Mouse (Mus musculus): ENCODE data around the gene Pex6. TPM values are rescaled to one million over a fixed set of nuclear protein-coding genes. Genes with fewer than 3 reads are reported as not detected.

Gene Pex6
- 7.7 and 42.5 TPM in 2 replicates for polyA plus RNA-seq (2021; fragmentation: Nextera tagmentation)
- long read RNA-seq, experiment 1, transcript Pex6-201 (17 exons, 3,200 nt): major isoform, 6 of 28 reads
- long read RNA-seq, experiment 1, partial matches to known transcripts: 18 of 28 reads
- long read RNA-seq, experiment 1, other reads (novel, unspliced or antisense): 4 of 28 reads
- long read RNA-seq, experiment 2, partial matches to known transcripts: 26 of 29 reads
- long read RNA-seq, experiment 2, other reads (novel, unspliced or antisense): 2 of 29 reads

DNA sequence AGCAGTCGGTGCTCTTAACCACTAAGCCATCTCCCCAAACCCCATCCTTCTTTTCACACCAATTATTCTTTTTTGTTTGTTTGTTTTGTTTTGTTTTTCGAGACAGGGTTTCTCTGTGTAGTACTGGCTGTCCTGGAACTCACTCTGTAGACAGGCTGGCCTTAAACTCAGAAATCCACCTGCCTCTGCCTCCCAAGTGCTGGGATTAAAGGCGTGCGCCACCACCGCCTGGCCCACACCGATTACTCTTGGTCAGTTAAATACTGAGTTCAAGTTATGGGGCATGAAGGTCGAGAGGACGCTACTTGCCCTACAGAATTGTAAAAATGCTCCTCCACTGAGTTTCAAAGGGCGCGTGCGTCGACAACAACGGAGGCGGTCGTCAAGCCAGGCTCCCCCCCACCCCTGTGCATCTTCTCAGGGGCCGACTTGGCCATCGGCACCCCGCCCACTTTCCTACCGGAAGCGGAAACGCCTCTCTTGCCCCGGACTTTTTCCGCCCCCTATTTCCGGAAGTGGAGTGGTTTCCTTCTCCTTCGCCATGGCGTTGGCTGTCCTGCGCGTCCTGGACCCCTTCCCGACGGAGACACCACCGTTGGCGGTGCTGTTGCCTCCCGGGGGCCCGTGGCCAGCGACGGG, at the start of gene Pex6:
Pex6 (plus strand) TSS at position 505 of the 639 bp plus-strand sequence.

DNA sequence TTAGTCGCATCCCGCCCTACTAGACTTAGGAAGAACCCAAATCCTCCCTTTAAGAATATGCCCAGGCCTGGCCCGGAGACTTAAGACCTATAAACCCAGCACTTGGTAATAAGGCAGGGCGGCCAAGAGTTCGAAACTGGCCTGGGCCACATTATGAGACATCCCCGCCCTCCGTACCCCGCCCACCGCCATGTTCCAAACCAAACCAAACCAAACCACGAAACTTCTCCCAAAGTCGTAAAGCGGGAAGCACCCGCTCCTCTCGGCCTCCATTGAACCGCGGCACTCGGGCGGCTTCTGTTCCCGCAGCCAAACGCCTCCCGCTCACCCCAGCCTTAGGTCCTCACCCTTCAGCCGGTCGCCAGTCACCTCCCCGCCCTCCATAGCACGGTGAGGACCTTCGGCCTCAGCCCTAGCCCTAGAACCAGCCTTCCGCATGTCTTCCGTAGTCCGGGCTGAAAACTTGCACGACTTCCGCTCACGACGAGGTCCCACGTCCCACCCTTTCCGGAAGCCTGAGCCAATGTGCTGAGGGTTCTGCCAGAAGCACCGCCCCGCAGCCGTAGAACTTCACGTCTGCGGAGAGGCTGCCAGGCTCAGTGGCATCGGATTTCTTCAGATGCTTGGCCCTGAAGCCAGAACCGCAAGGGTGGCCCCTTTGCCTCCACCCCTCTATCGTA, 37.3 kb upstream of the Pex6 start, which contains the start of gene Rrp36:
Rrp36 (minus strand) TSS at position 503 of the 680 bp plus-strand sequence.

DNA sequence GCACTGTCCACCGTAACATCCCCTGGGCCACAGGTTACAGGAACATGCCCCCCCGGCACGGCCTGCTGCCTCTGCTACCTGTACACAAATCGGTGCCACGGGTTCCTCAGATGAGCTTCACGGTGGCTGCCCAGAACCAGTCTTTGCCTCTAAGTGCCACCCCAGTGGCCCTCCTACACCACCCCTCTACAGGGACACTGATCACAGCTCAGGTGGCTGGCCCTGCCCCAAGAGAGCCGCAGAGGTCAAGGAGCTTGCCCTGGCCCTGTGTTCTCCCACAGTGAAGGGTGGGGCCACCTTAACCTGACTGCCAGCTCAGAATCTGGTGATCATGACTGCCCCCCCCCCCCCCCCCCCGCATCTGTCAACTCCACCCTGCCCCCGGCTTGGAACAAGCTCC, 32.8 kb upstream of the Pex6 start, which contains the start of gene Mea1:
Mea1 (plus strand) TSS at position 378 of the 400 bp plus-strand sequence.

DNA sequence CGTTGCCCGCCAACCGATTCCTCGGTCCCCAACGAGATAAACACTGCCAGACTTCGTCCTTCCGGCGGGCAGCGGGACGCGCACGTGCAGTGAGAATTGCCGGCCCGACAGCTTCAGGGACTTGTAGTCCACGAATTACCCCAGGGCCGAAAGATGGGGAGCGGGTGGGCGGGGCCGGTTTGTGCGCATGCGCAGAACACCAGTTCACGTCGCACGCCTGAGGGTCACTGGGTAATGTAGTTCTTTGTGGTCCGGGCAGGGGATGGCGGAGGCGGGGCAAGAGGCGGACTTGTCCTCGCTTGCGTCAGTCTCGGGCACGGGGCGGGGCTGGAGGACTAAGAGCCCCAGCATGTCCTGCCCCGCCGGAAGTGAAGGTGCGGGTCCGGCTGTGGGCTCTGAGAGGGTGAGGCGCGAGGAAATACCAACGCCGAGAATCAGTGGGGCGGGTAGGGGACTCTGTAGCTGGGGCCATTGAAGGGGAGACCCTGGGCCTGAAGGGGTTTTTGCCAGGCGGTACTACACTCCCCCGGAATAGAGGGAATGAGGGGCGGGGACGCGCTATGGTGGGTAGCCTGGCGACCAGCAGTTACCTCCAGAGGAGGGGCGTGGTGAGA, 30.4 kb upstream of the Pex6 start, which contains the start of gene Klhdc3:
Klhdc3 (minus strand) TSS at position 155 of the 614 bp plus-strand sequence.

DNA sequence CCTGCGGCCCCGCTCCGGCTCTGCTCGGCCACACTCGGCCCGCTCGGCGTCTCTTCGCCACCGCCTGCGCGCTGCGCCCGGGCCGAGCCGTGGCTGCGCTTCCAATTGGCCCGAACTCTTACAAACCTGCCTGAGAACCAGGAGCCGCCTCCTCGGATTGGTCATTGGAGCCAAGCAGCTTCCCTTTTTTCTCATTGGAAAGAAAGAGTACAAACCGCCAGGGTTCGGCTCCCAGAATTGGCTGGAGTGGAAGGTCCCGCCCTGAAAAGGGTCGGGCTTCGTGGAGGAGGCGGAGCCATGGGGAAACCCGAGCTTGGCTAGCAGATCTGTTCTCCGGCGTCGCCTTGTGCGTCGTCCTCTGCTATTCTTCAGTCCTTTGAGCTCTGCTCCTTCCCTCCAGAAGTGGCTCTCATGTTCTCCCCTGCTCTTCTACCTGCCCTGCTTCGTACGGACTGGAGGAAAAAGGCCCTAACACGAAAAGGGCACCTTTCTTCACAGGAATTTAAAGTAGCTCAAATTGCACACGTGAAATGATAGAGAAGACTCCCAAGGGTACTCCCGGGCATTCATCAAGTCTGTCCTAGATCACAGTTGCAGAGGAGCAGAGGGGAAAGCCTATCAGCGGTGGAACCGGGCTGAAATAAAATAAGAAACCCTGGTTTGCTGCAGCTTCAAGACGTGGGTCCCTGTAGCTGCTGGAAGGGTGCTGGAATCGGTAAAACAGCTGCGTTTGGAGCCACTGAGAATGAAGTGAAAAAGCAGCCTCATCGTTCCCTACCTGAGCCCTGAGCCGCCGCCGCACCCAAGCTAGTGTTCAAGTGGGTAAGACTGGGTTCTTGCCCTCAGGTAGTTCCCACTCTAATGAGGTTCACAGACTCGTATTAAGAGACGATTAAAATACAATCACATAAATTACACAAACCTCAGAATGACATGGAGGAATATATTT, 6.1 kb upstream of the Pex6 start, which contains the start of gene Ppp2r5d:
Ppp2r5d (minus strand) TSS at position 225 of the 949 bp plus-strand sequence.

DNA sequence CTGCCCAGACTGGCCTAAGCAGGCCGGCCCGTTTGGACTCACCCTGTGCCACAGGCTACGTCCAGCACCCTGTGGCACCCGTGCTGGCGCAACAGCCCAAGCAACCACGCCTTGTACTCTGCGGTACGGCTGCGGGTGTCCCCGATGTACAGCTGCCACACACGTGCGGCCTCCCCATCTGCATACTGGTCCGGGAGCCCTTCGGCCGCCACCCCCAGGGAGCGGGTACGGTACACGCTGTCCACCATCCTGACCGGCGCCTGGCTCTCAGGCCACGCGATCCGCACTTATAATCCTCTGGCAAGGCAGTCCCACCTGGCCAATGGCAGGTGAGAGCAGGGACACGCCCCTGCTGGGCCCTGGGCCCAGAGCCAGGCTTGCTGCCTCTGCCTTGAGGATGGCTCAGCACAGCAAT, 17.6 kb downstream of the Pex6 start, which contains the start of gene Gnmt:
Gnmt (minus strand) TSS at position 265 of the 415 bp plus-strand sequence.

DNA sequence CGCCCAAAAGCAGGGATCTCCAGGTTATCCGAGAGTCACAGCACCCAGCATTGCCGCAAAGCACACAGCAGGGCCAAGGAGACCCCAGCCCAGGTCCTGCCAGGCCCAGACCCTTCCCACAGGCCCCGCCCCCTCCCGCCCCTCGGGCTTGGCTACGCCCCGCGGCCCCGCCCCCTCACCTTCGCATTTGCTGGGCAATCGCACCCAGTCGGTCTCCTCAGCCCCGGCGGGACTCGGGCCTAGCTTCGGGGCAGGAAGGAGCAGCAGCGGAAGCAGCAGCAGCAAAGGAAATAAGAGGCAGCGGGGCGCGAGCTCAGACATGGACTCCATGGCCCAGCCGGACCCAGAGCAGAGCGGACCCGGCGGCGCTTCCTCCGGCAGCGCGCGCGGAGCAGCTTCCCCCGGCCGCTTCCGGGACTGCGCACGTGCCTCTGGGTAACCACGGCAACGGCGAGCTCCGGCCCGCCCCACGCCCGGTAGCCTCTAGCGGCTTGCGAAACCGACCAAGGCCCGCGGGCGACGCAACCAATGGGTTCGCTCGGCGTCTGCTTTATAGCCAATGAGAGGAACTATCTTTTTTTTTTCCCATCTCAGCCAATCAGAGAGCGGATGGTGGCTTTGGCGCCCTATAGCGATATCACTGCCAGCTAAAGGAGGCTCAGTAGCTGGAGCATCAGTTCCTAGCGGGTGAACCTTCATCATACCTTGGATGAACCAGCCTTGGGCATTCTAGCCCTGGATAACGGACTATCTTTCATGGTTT, 40.7 kb downstream of the Pex6 start, which contains the start of gene Cnpy3:
Cnpy3 (minus strand) TSS at position 421 of the 763 bp plus-strand sequence.

DNA sequence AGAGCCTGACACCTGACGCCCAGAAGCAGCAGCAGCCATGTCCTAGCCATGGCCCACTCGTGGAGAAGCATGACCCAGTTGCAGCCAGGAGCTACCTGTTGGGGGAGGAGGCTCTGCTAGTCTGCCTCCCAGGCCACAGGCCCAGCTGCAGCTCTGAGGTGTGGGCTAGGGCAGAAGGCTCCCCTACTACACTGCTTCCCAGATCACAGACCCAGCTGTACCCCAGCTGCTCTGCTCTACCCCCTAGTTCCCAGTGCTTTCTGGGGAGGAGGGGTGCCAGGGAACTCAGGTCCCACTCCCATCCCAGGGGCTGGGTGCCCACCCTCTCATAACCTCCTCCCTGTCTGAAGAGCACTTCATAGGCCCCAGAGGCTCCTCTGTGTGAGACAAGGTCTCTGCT, 52.3 kb downstream of the Pex6 start, which contains the start of gene Ptcra:
Ptcra (minus strand) TSS at position 169 of the 400 bp plus-strand sequence.

DNA sequence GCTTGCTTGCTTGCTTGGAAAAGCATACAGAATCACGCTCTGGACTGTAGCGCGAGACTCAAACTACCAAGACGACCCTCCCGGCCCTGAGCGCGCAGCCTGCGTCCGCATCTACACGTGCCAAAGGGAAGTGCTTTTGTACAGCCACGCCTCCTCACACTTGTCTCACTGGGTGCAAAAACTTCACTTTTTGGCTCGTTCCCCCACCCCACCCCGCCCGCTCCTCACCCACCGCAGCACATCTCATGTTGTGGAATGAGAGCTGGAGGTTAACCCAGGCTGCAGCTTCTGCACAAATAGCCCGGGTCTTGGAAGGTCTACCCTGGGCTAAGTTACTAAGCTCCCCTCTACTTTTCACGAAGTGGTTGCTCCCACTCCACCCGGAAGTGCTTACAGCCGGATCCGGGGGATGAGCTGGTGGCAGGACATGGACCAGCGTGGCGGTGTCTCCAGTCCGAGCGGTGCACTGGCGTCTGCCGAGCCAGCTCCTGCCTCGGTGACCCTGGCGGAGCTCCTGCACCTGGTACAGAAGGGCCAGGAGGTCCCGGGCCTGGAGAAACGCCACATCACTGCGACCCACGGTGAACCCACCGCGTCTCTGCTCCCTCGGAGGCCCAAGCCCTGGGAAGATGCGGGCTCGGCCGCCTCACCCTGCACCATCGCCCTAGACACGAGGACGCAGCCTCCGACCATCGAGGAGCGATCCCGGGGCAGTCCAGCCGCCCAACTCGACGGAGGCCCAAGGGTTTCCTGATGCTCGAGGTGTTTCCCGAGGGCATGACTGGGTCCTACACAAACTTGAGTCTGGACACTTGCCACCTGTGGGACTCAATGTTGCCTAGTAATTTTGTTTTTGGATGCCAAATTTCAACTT, 61.4 kb downstream of the Pex6 start, which contains the start of gene 2310039H08Rik:
2310039H08Rik (plus strand) TSS at position 232 of the 874 bp plus-strand sequence.

Other genes starting within 250 kb of the Pex6 start
- 4.9 and 7.3 TPM in 2 replicates for gene Ttbk1, start 223.8 kb upstream of the Pex6 start, polyA plus RNA-seq (2021; fragmentation: Nextera tagmentation)
- 7.9 and 10.1 TPM in 2 replicates for gene Dnph1, start 214.8 kb upstream of the Pex6 start, polyA plus RNA-seq (2021; fragmentation: Nextera tagmentation)
- gene Cul9, start 165.1 kb upstream of the Pex6 start, polyA plus RNA-seq (2021; fragmentation: Nextera tagmentation): 18.6 and 21.2 TPM in 2 replicates
- gene Srf, start 155.3 kb upstream of the Pex6 start, polyA plus RNA-seq (2021; fragmentation: Nextera tagmentation): 3.7 and 4.7 TPM in 2 replicates
- gene Ptk7, start 82.0 kb upstream of the Pex6 start, polyA plus RNA-seq (2021; fragmentation: Nextera tagmentation): 2.2 and 2.3 TPM in 2 replicates
- 12.7 and 13.1 TPM in 2 replicates for gene Klc4, start 65.4 kb upstream of the Pex6 start, polyA plus RNA-seq (2021; fragmentation: Nextera tagmentation)
- 73.6 and 117 TPM in 2 replicates for gene Mrpl2, start 65.2 kb upstream of the Pex6 start, polyA plus RNA-seq (2021; fragmentation: Nextera tagmentation)
- gene Cul7, start 61.1 kb upstream of the Pex6 start, polyA plus RNA-seq (2021; fragmentation: Nextera tagmentation): 3.2 and 3.5 TPM in 2 replicates
- gene Rrp36, start 37.1 kb upstream of the Pex6 start, polyA plus RNA-seq (2021; fragmentation: Nextera tagmentation): 21.4 and 26.1 TPM in 2 replicates
- gene Mea1, start 32.7 kb upstream of the Pex6 start, polyA plus RNA-seq (2021; fragmentation: Nextera tagmentation): 258 and 283 TPM in 2 replicates
- 213 and 224 TPM in 2 replicates for gene Klhdc3, start 30.5 kb upstream of the Pex6 start, polyA plus RNA-seq (2021; fragmentation: Nextera tagmentation)
- 35.7 and 47.7 TPM in 2 replicates for gene Ppp2r5d, start 6.4 kb upstream of the Pex6 start, polyA plus RNA-seq (2021; fragmentation: Nextera tagmentation)
- gene Gnmt, start 17.7 kb downstream of the Pex6 start, polyA plus RNA-seq (2021; fragmentation: Nextera tagmentation): 0.16 TPM in 1 of 2 replicates, not detected in the other
- gene Cnpy3, start 40.8 kb downstream of the Pex6 start, polyA plus RNA-seq (2021; fragmentation: Nextera tagmentation): 88.3 and 104 TPM in 2 replicates
- gene Ptcra, start 52.2 kb downstream of the Pex6 start, polyA plus RNA-seq (2021; fragmentation: Nextera tagmentation): 0.89 and 1.1 TPM in 2 replicates
- 20.3 and 22.5 TPM in 2 replicates for gene 2310039H08Rik, start 61.2 kb downstream of the Pex6 start, polyA plus RNA-seq (2021; fragmentation: Nextera tagmentation)
- gene Rpl7l1, start 71.2 kb downstream of the Pex6 start, polyA plus RNA-seq (2021; fragmentation: Nextera tagmentation): 30.9 and 44.3 TPM in 2 replicates
- gene Bicral, start 147.0 kb downstream of the Pex6 start, polyA plus RNA-seq (2021; fragmentation: Nextera tagmentation): 7.6 and 7.7 TPM in 2 replicates
- 80.8 and 95.5 TPM in 2 replicates for gene Tbcc, start 179.2 kb downstream of the Pex6 start, polyA plus RNA-seq (2021; fragmentation: Nextera tagmentation)
- gene Prph2, start 199.0 kb downstream of the Pex6 start, polyA plus RNA-seq (2021; fragmentation: Nextera tagmentation): not detected in 2 replicates